Mouse (Mus musculus): ENCODE results near the gene Calm4. TPM values are rescaled to one million over a fixed set of nuclear protein-coding genes. Genes with fewer than 3 reads are reported as not detected.

The Calm4 gene
- polyA plus RNA-seq, 1 experiment from 2014 or later: not detected

GRCm38 (mm10) chr13:3865648-3866354, 28.2 kb downstream of the Calm4 start:
- H3K36me3 ChIP-seq (ENCODE audit: control insufficient read depth, insufficient read depth, low read length): no peaks in the 10 kb centered on the region
- WGBS: 83% methylated on average over 14 of the region's 14 CpGs
- no peak for ATAC-seq (replicated peaks; ENCODE audit: low FRiP score)
- H3K4me1 ChIP-seq (replicated peaks; ENCODE audit: control insufficient read depth, insufficient read depth, low read length): no peaks in the 10 kb centered on the region
- peak; percentile 27 for DNase-seq (ENCODE audit: low spot score)
- no peak overlapping the region for H3K4me2 ChIP-seq (ENCODE audit: low read depth, low read length, severe bottlenecking)
- H3K27ac ChIP-seq (ENCODE audit: low read depth, low read length): no peak overlapping the region
- no peak overlapping the region for H3K4me3 ChIP-seq (ENCODE audit: low read depth, low read length)
- no peaks in the 10 kb centered on the region for H3K27me3 ChIP-seq (ENCODE audit: control insufficient read depth, insufficient read depth, low read length)
- H3K9me3 ChIP-seq (ENCODE audit: control insufficient read depth, low read length): no peaks in the 10 kb centered on the region
- H3K9ac ChIP-seq (ENCODE audit: low read length): no peak overlapping the region

GRCm38 (mm10) chr13:3866355-3867052, 28.9 kb downstream of the Calm4 start:
- no peak overlapping the region for H3K4me3 ChIP-seq (ENCODE audit: low read depth, low read length)
- H3K9me3 ChIP-seq (ENCODE audit: control insufficient read depth, low read length): no peaks in the 10 kb centered on the region
- H3K4me1 ChIP-seq (replicated peaks; ENCODE audit: control insufficient read depth, insufficient read depth, low read length): no peaks in the 10 kb centered on the region
- ATAC-seq (replicated peaks; ENCODE audit: low FRiP score) (no peak), DNase-seq (ENCODE audit: low spot score) (no peak)
- 89% methylated on average over 8 of the region's 8 CpGs for WGBS
- no peak overlapping the region for H3K4me2 ChIP-seq (ENCODE audit: low read depth, low read length, severe bottlenecking)
- H3K36me3 ChIP-seq (ENCODE audit: control insufficient read depth, insufficient read depth, low read length): no peaks in the 10 kb centered on the region
- H3K27ac ChIP-seq (ENCODE audit: low read depth, low read length): no peak overlapping the region
- H3K27me3 ChIP-seq (ENCODE audit: control insufficient read depth, insufficient read depth, low read length): no peaks in the 10 kb centered on the region
- no peak overlapping the region for H3K9ac ChIP-seq (ENCODE audit: low read length)

- peak; percentile 63; the same call in 1 of the 2 replicates for ATAC-seq (replicated peaks; ENCODE audit: low FRiP score)
- no peaks in the 10 kb centered on the region for H3K36me3 ChIP-seq (ENCODE audit: control insufficient read depth, insufficient read depth, low read length)
- 83% methylated on average over 6 of the region's 6 CpGs for WGBS
- DNase-seq (ENCODE audit: low spot score): peak; percentile 46
- H3K9ac ChIP-seq (ENCODE audit: low read length): no peak overlapping the region
- H3K27ac ChIP-seq (ENCODE audit: low read depth, low read length): no peak overlapping the region
- H3K4me3 ChIP-seq (ENCODE audit: low read depth, low read length): no peak overlapping the region
- H3K4me1 ChIP-seq (replicated peaks; ENCODE audit: control insufficient read depth, insufficient read depth, low read length): no peaks in the 10 kb centered on the region
- no peak overlapping the region for H3K4me2 ChIP-seq (ENCODE audit: low read depth, low read length, severe bottlenecking)
- no peaks in the 10 kb centered on the region for H3K27me3 ChIP-seq (ENCODE audit: control insufficient read depth, insufficient read depth, low read length)
- no peaks in the 10 kb centered on the region for H3K9me3 ChIP-seq (ENCODE audit: control insufficient read depth, low read length)
Observed at GRCm38 (mm10) chr13:3867158-3867557, 29.6 kb downstream of the Calm4 start.

GRCm38 (mm10) chr13:3869901-3870300, 32.3 kb downstream of the Calm4 start:
- DNase-seq (ENCODE audit: low spot score) (no peak), ATAC-seq (replicated peaks; ENCODE audit: low FRiP score) (no peak)
- Histone ChIP-seq H3K9ac (ENCODE audit: low read length) (no peak overlapping the region), H3K36me3 (ENCODE audit: control insufficient read depth, insufficient read depth, low read length) (no peaks in the 10 kb centered on the region), H3K9me3 (ENCODE audit: control insufficient read depth, low read length) (no peaks in the 10 kb centered on the region), H3K4me2 (ENCODE audit: low read depth, low read length, severe bottlenecking) (no peak overlapping the region), H3K4me1 (replicated peaks; ENCODE audit: control insufficient read depth, insufficient read depth, low read length) (no peaks in the 10 kb centered on the region), H3K27me3 (ENCODE audit: control insufficient read depth, insufficient read depth, low read length) (no peaks in the 10 kb centered on the region), H3K4me3 (ENCODE audit: low read depth, low read length) (no peak overlapping the region), H3K27ac (ENCODE audit: low read depth, low read length) (no peak overlapping the region)

- Histone ChIP-seq H3K4me3 (ENCODE audit: low read depth, low read length) (no peak overlapping the region), H3K4me1 (replicated peaks; ENCODE audit: control insufficient read depth, insufficient read depth, low read length) (no peaks in the 10 kb centered on the region), H3K4me2 (ENCODE audit: low read depth, low read length, severe bottlenecking) (no peak overlapping the region), H3K27ac (ENCODE audit: low read depth, low read length) (no peak overlapping the region), H3K27me3 (ENCODE audit: control insufficient read depth, insufficient read depth, low read length) (no peaks in the 10 kb centered on the region), H3K36me3 (ENCODE audit: control insufficient read depth, insufficient read depth, low read length) (no peaks in the 10 kb centered on the region), H3K9ac (ENCODE audit: low read length) (no peak overlapping the region), H3K9me3 (ENCODE audit: control insufficient read depth, low read length) (no peaks in the 10 kb centered on the region)
- no peak for DNase-seq (ENCODE audit: low spot score)
- 92% methylated on average over 4 of the region's 4 CpGs for WGBS
- ATAC-seq (replicated peaks; ENCODE audit: low FRiP score): no peak
Observed at GRCm38 (mm10) chr13:3872832-3873231, 35.3 kb downstream of the Calm4 start.

GRCm38 (mm10) chr13:3876448-3876847, 38.9 kb downstream of the Calm4 start:
- H3K4me2 ChIP-seq (ENCODE audit: low read depth, low read length, severe bottlenecking): no peak overlapping the region
- H3K9ac ChIP-seq (ENCODE audit: low read length): no peak overlapping the region
- no peaks in the 10 kb centered on the region for H3K36me3 ChIP-seq (ENCODE audit: control insufficient read depth, insufficient read depth, low read length)
- 83% methylated on average over 6 of the region's 6 CpGs for WGBS
- no peak overlapping the region for H3K4me3 ChIP-seq (ENCODE audit: low read depth, low read length)
- ATAC-seq (replicated peaks; ENCODE audit: low FRiP score) (no peak), DNase-seq (ENCODE audit: low spot score) (no peak)
- H3K27ac ChIP-seq (ENCODE audit: low read depth, low read length): no peak overlapping the region
- no peaks in the 10 kb centered on the region for H3K27me3 ChIP-seq (ENCODE audit: control insufficient read depth, insufficient read depth, low read length)
- no peaks in the 10 kb centered on the region for H3K9me3 ChIP-seq (ENCODE audit: control insufficient read depth, low read length)
- H3K4me1 ChIP-seq (replicated peaks; ENCODE audit: control insufficient read depth, insufficient read depth, low read length): no peaks in the 10 kb centered on the region

GRCm38 (mm10) chr13:3877185-3877584, 39.6 kb downstream of the Calm4 start:
- Histone ChIP-seq H3K27me3 (ENCODE audit: control insufficient read depth, insufficient read depth, low read length) (no peaks in the 10 kb centered on the region), H3K4me3 (ENCODE audit: low read depth, low read length) (no peak overlapping the region), H3K4me2 (ENCODE audit: low read depth, low read length, severe bottlenecking) (no peak overlapping the region), H3K9me3 (ENCODE audit: control insufficient read depth, low read length) (no peaks in the 10 kb centered on the region), H3K36me3 (ENCODE audit: control insufficient read depth, insufficient read depth, low read length) (peaks cover 2% of the 10 kb centered on the region; the same call in 1 of the 2 replicates), H3K4me1 (replicated peaks; ENCODE audit: control insufficient read depth, insufficient read depth, low read length) (no peaks in the 10 kb centered on the region), H3K9ac (ENCODE audit: low read length) (no peak overlapping the region), H3K27ac (ENCODE audit: low read depth, low read length) (no peak overlapping the region)
- WGBS: 81% methylated on average over 6 of the region's 6 CpGs
- DNase-seq (ENCODE audit: low spot score) (no peak), ATAC-seq (replicated peaks; ENCODE audit: low FRiP score) (no peak)

- ATAC-seq (replicated peaks; ENCODE audit: low FRiP score) (no peak), DNase-seq (ENCODE audit: low spot score) (no peak)
- H3K36me3 ChIP-seq (ENCODE audit: control insufficient read depth, insufficient read depth, low read length): peaks cover 2% of the 10 kb centered on the region; the same call in 1 of the 2 replicates
- no peaks in the 10 kb centered on the region for H3K27me3 ChIP-seq (ENCODE audit: control insufficient read depth, insufficient read depth, low read length)
- H3K4me2 ChIP-seq (ENCODE audit: low read depth, low read length, severe bottlenecking): no peak overlapping the region
- 44% methylated on average over 4 of the region's 4 CpGs for whole genome bisulfite sequencing
- H3K4me3 ChIP-seq (ENCODE audit: low read depth, low read length): no peak overlapping the region
- no peaks in the 10 kb centered on the region for H3K9me3 ChIP-seq (ENCODE audit: control insufficient read depth, low read length)
- H3K27ac ChIP-seq (ENCODE audit: low read depth, low read length): no peak overlapping the region
- H3K4me1 ChIP-seq (replicated peaks; ENCODE audit: control insufficient read depth, insufficient read depth, low read length): no peaks in the 10 kb centered on the region
- no peak overlapping the region for H3K9ac ChIP-seq (ENCODE audit: low read length)
Observed at GRCm38 (mm10) chr13:3877679-3878220, 40.2 kb downstream of the Calm4 start.
